Mouse (Mus musculus): ENCODE data around the gene Ppp2r1b.
"Not testable (repeated sequence)": the region's sequence is repeated elsewhere in the genome, so short reads cannot be mapped to it uniquely, and the experiment has no call there.

Ppp2r1b gene

GRCm38 (mm10) chr9:50845081-50845480 lies at the start of gene Ppp2r1b:
Ppp2r1b (plus strand) TSS chr9:50845301.
- DNase-seq (ENCODE audit: low read depth, low spot score) = no peak

GRCm38 (mm10) chr9:50796776-50797175 lies 48.3 kb upstream of the Ppp2r1b start:
- DNase-seq (ENCODE audit: low read depth, low spot score) = no peak

- no peak for DNase-seq (ENCODE audit: low read depth, low spot score)
These were observed 47.5 kb upstream of the Ppp2r1b start for GRCm38 (mm10) chr9:50797641-50798040.

- no peak for DNase-seq (ENCODE audit: low read depth, low spot score)
These were observed 46.7 kb upstream of the Ppp2r1b start for GRCm38 (mm10) chr9:50798368-50798767.

- DNase-seq (ENCODE audit: low read depth, low spot score) = peak; percentile 54
These were observed 44.1 kb upstream of the Ppp2r1b start for GRCm38 (mm10) chr9:50800985-50801384.

GRCm38 (mm10) chr9:50803055-50803671 lies 41.9 kb upstream of the Ppp2r1b start:
- DNase-seq (ENCODE audit: low read depth, low spot score) = no peak

GRCm38 (mm10) chr9:50808471-50808870 lies 36.6 kb upstream of the Ppp2r1b start:
- no peak for DNase-seq (ENCODE audit: low read depth, low spot score)

- no peak for DNase-seq (ENCODE audit: low read depth, low spot score)
These were observed 36.0 kb upstream of the Ppp2r1b start for GRCm38 (mm10) chr9:50809146-50809545.

GRCm38 (mm10) chr9:50811187-50811586 lies 33.9 kb upstream of the Ppp2r1b start:
- no peak for DNase-seq (ENCODE audit: low read depth, low spot score)

- no peak for DNase-seq (ENCODE audit: low read depth, low spot score)
These were observed 33.4 kb upstream of the Ppp2r1b start for GRCm38 (mm10) chr9:50811746-50812145.

GRCm38 (mm10) chr9:50813796-50814195 lies 31.3 kb upstream of the Ppp2r1b start:
- DNase-seq (ENCODE audit: low read depth, low spot score) = no peak

- no peak for DNase-seq (ENCODE audit: low read depth, low spot score)
These were observed 29.4 kb upstream of the Ppp2r1b start for GRCm38 (mm10) chr9:50815666-50816065.

- DNase-seq (ENCODE audit: low read depth, low spot score) = no peak
These were observed 28.6 kb upstream of the Ppp2r1b start for GRCm38 (mm10) chr9:50816512-50816911.

- no peak for DNase-seq (ENCODE audit: low read depth, low spot score)
These were observed 27.1 kb upstream of the Ppp2r1b start for GRCm38 (mm10) chr9:50818050-50818449.

GRCm38 (mm10) chr9:50819716-50820115 lies 25.4 kb upstream of the Ppp2r1b start:
- no peak for DNase-seq (ENCODE audit: low read depth, low spot score)

- no peak for DNase-seq (ENCODE audit: low read depth, low spot score)
These were observed 23.4 kb upstream of the Ppp2r1b start for GRCm38 (mm10) chr9:50821651-50822050.

GRCm38 (mm10) chr9:50822216-50822615 lies 22.9 kb upstream of the Ppp2r1b start:
- no peak for DNase-seq (ENCODE audit: low read depth, low spot score)

- no peak for DNase-seq (ENCODE audit: low read depth, low spot score)
These were observed 21.2 kb upstream of the Ppp2r1b start for GRCm38 (mm10) chr9:50823779-50824453.

GRCm38 (mm10) chr9:50831514-50831913 lies 13.6 kb upstream of the Ppp2r1b start:
- DNase-seq (ENCODE audit: low read depth, low spot score) = no peak

GRCm38 (mm10) chr9:50832162-50832561 lies 12.9 kb upstream of the Ppp2r1b start:
- no peak for DNase-seq (ENCODE audit: low read depth, low spot score)

GRCm38 (mm10) chr9:50832582-50832981 lies 12.5 kb upstream of the Ppp2r1b start:
- DNase-seq (ENCODE audit: low read depth, low spot score) = not testable (repeated sequence)

GRCm38 (mm10) chr9:50833786-50834185 lies 11.3 kb upstream of the Ppp2r1b start:
- no peak for DNase-seq (ENCODE audit: low read depth, low spot score)

- no peak for DNase-seq (ENCODE audit: low read depth, low spot score)
These were observed 9.9 kb upstream of the Ppp2r1b start for GRCm38 (mm10) chr9:50835068-50835705.

Measured in mesoderm, embryonic 11.5 days (tissue).